Mouse (Mus musculus): ENCODE results near the gene Naa25. TPM values are rescaled to one million over a fixed set of nuclear protein-coding genes. Genes with fewer than 3 reads are reported as not detected.

The Naa25 gene
- polyA plus RNA-seq, 1 experiment from 2014 or later = 36.3 TPM

DNA sequence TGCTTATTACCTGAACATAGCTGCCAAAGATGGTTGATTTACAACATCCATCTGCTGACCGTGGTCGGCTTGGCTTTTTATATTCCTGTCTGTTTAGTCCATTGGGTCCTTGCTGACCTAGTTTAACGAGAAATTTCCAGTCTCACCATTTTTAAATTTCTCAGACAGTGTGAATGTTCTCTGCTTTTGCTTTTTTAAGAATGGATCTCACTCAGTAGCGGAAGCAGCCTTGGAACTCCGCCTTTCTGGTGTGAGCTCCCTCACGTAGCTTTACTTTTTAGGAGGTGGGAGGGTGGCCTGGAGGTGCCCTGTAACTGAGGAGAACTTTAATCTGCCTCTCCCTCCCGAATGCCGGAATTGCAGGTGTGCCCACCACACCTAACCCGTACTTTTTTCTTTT is 23.0 kb downstream of the Naa25 start:
- CTCF ChIA-PET = interaction anchor here (1.2 kb wide), 1 partner anchor 11 kb away, joined by 4 read pairs; no protein-coding TSS in a partner anchor
- no peaks in the 10 kb centered on the region for H3K27me3 ChIP-seq
- in situ Hi-C loops (cut with MboI; ENCODE audit: low pct_unique_long_range_greater_than_20kb) = no loop called here
- no peak for DNase-seq (ENCODE audit: low read depth, low spot score)
- TF ChIP-seq CTCF (IDR thresholded peaks at IDR 0.05) = no peak
- POLR2A ChIA-PET = no interaction called here
- ATAC-seq = no peak

GRCm38 (mm10) chr5:121422787-121423186 is 25.1 kb downstream of the Naa25 start:
- ChIA-PET CTCF (interaction anchor here (1.2 to 1.9 kb wide), 2 partner anchors 10 to 25 kb away, joined by 6 to 7 read pairs; no protein-coding TSS in a partner anchor), POLR2A (no interaction called here)
- ATAC-seq (no peak), DNase-seq (ENCODE audit: low read depth, low spot score) (no peak)
- H3K27me3 ChIP-seq = no peaks in the 10 kb centered on the region
- no peak for TF ChIP-seq CTCF (IDR thresholded peaks at IDR 0.05)
- in situ Hi-C loops (cut with MboI; ENCODE audit: low pct_unique_long_range_greater_than_20kb) = no loop called here

GRCm38 (mm10) chr5:121423297-121423696 is 25.6 kb downstream of the Naa25 start:
- ATAC-seq = no peak
- DNase-seq (ENCODE audit: low read depth, low spot score) = no peak
- ChIA-PET CTCF (interaction anchor here (1.2 to 1.9 kb wide), 2 partner anchors 11 to 25 kb away, joined by 6 to 7 read pairs; no protein-coding TSS in a partner anchor), POLR2A (no interaction called here)
- no peak for TF ChIP-seq CTCF (IDR thresholded peaks at IDR 0.05)
- H3K27me3 ChIP-seq = no peaks in the 10 kb centered on the region
- in situ Hi-C loops (cut with MboI; ENCODE audit: low pct_unique_long_range_greater_than_20kb) = no loop called here

DNA sequence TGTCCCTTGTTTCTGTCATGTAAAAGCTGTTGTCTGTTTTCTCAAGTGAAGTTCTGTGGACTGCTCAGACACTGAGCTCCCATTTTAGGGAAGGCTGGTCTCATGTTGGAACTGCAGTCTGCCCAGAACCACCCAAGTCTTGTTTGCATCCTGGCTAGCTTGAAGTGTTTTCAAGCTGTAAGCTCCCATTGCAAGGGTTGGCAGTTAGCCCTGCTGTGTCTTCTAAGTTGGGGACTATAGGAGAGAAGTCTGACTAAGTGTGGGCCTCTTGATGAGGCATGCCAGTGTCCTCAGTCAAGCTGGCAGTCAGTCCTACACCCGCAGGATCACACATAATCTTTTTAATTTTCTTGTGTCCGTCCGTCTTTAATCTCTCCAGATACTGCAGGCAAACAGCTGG is 31.2 kb downstream of the Naa25 start:
- TF ChIP-seq CTCF (IDR thresholded peaks at IDR 0.05) = no peak
- in situ Hi-C loops (cut with MboI; ENCODE audit: low pct_unique_long_range_greater_than_20kb) = no loop called here
- CTCF ChIA-PET = interaction anchor here (1.0 kb wide), 1 partner anchor 9 kb away, joined by 5 read pairs; no protein-coding TSS in a partner anchor
- DNase-seq (ENCODE audit: low read depth, low spot score) = no peak
- no peak for ATAC-seq
- POLR2A ChIA-PET = interaction anchor here (0.6 kb wide), 1 partner anchor 229 kb away, joined by 3 read pairs; no protein-coding TSS in a partner anchor
- H3K27me3 ChIP-seq = no peaks in the 10 kb centered on the region

DNA sequence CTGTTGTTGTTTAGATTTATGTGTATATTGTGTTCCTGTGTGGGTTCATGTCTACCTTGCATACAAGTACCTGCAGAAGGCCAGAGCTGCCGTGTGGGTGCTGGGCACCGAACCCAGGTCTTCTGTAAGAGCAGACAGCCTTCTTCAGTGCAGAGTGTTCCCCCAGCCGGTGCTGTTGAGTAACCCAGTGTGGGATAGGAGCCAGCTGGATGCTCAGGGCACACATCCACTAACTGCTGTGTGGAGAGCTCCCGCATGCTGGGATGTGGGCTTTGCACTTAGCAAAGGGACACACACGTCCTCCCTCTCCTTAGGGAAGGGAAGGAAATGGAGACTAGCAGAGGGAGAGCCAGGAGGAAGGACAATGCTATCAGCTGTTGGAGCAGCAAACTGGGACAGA is 40.4 kb downstream of the Naa25 start:
- in situ Hi-C loops (cut with MboI; ENCODE audit: low pct_unique_long_range_greater_than_20kb) = no loop called here
- TF ChIP-seq CTCF (IDR thresholded peaks at IDR 0.05) = no peak
- H3K27me3 ChIP-seq = no peaks in the 10 kb centered on the region
- DNase-seq (ENCODE audit: low read depth, low spot score) (no peak), ATAC-seq (no peak)
- ChIA-PET CTCF (interaction anchor here (1.1 to 1.7 kb wide), 3 partner anchors 10 to 26 kb away, joined by 3 to 5 read pairs (median 4); no protein-coding TSS in a partner anchor), POLR2A (interaction anchor here (0.6 kb wide), 1 partner anchor 10 kb away, joined by 3 read pairs; no protein-coding TSS in a partner anchor)

- in situ Hi-C loops (cut with MboI; ENCODE audit: low pct_unique_long_range_greater_than_20kb) = no loop called here
- CTCF ChIA-PET = interaction anchor here (1.0 to 2.4 kb wide), 7 partner anchors 8 to 37 kb away, joined by 3 to 12 read pairs (median 4); no protein-coding TSS in a partner anchor
Measured at GRCm38 (mm10) chr5:121438756-121439155, 41.0 kb downstream of the Naa25 start.

GRCm38 (mm10) chr5:121443548-121443947 is 45.8 kb downstream of the Naa25 start:
- POLR2A ChIA-PET = no interaction called here
- CTCF ChIA-PET = interaction anchor here (0.8 to 6.9 kb wide), 6 partner anchors 10 to 44 kb away, joined by 3 to 54 read pairs (median 4); no protein-coding TSS in a partner anchor
- no peaks in the 10 kb centered on the region for H3K27me3 ChIP-seq
- TF ChIP-seq CTCF (IDR thresholded peaks at IDR 0.05) = peak; percentile 76
- DNase-seq (ENCODE audit: low read depth, low spot score) (no peak), ATAC-seq (no peak)
- in situ Hi-C loops (cut with MboI; ENCODE audit: low pct_unique_long_range_greater_than_20kb) = no loop called here

More at GRCm38 (mm10) chr5:121438756-121439155, 41.0 kb downstream of the Naa25 start:
- no peaks in the 10 kb centered on the region for H3K27me3 ChIP-seq
- DNase-seq (ENCODE audit: low read depth, low spot score) (no peak), ATAC-seq (no peak)
- POLR2A ChIA-PET = interaction anchor here (0.6 kb wide), 1 partner anchor 13 kb away, joined by 6 read pairs; the partner anchor contains the start of gene Erp29
- no peak for TF ChIP-seq CTCF (IDR thresholded peaks at IDR 0.05)

- ChIA-PET CTCF (interaction anchor here (1.5 to 6.9 kb wide), 2 partner anchors 30 to 33 kb away, joined by 5 to 54 read pairs; no protein-coding TSS in a partner anchor), POLR2A (interaction anchor here (0.5 kb wide), 1 partner anchor 1064 kb away, joined by 3 read pairs; no protein-coding TSS in a partner anchor)
- ATAC-seq = no peak
- in situ Hi-C loops (cut with MboI; ENCODE audit: low pct_unique_long_range_greater_than_20kb) = no loop called here
- no peaks in the 10 kb centered on the region for H3K27me3 ChIP-seq
- no peak for DNase-seq (ENCODE audit: low read depth, low spot score)
- no peak for TF ChIP-seq CTCF (IDR thresholded peaks at IDR 0.05)
Measured at GRCm38 (mm10) chr5:121444870-121445269, 47.1 kb downstream of the Naa25 start.

DNA sequence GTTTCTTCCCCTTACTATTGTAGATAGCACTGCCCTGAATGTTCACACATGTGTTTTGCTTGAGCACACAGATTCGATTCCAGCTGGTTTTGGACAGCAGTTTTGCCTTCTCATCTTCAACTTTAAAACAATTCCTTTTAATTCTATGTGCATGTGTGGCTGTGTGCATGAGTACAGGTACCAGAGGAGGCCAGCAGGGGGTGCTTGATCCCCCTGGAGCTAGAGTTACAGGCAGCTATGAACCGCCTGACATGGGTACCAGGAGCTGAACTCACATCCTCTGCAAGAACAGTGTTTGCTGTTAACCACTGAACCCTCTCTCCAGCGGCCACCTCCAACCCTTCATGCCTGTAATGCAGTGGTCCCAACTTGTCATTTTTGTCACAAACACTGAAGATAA is 50.7 kb downstream of the Naa25 start:
- POLR2A ChIA-PET = interaction anchor here (0.6 kb wide), 2 partner anchors 10 to 32 kb away, joined by 3 read pairs; no protein-coding TSS in a partner anchor
- CTCF ChIA-PET = interaction anchor here (0.6 to 6.9 kb wide), 7 partner anchors 9 to 56 kb away, joined by 3 to 54 read pairs (median 5); no protein-coding TSS in a partner anchor
- in situ Hi-C loops (cut with MboI; ENCODE audit: low pct_unique_long_range_greater_than_20kb) = no loop called here
- DNase-seq (ENCODE audit: low read depth, low spot score) (no peak), ATAC-seq (no peak)
- no peaks in the 10 kb centered on the region for H3K27me3 ChIP-seq
- peak; percentile 65 for TF ChIP-seq CTCF (IDR thresholded peaks at IDR 0.05)

DNA sequence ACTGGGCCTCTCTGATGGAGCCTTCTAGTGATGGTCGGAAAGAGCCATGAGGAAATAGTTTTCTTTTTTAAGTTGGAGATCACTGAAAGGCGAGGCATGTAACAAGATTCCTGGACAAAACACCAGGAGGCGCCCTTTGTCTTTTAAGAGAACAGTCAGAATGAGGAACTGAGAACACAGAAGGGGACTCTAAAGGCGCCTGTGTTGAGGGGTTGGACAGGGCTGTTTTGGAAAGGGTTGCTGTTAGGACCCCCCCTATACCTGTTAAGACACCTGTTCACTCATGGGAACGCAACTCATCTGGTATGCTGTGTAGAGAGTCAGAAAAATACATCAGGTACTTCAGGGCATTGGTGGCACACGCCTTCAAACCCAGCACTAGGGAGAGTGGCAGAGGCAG is 52.2 kb downstream of the Naa25 start:
- DNase-seq (ENCODE audit: low read depth, low spot score) = no peak
- no peaks in the 10 kb centered on the region for H3K27me3 ChIP-seq
- CTCF ChIA-PET = interaction anchor here (1.0 to 1.2 kb wide), 3 partner anchors 23 to 28 kb away, joined by 3 to 7 read pairs (median 4); no protein-coding TSS in a partner anchor
- in situ Hi-C loops (cut with MboI; ENCODE audit: low pct_unique_long_range_greater_than_20kb) = no loop called here
- POLR2A ChIA-PET = no interaction called here
- peak; percentile 80 for TF ChIP-seq CTCF (IDR thresholded peaks at IDR 0.05)
- ATAC-seq = no peak

DNA sequence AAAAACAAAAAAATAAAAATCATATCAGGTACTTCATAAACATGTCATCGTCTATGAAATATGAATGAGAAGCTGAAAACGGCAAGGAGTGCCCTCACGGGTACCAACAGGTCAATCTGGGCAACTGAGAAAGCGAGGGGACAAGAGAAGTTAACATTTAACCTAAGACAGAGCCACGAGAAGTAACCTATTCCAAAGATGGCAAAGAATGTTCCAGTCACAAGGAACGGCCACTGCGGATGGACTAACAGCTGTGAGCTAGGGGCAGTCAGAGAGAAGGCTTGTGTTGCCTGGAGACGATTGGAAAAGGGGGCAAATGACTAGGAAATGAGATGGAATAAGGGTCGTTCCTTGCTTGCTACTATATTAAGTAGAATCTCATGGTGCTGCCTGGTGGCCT is 52.7 kb downstream of the Naa25 start:
- H3K27me3 ChIP-seq = no peaks in the 10 kb centered on the region
- TF ChIP-seq CTCF (IDR thresholded peaks at IDR 0.05) = no peak
- CTCF ChIA-PET = interaction anchor here (1.0 to 1.2 kb wide), 3 partner anchors 22 to 27 kb away, joined by 3 to 7 read pairs (median 4); no protein-coding TSS in a partner anchor
- DNase-seq (ENCODE audit: low read depth, low spot score) (no peak), ATAC-seq (no peak)
- POLR2A ChIA-PET = no interaction called here
- in situ Hi-C loops (cut with MboI; ENCODE audit: low pct_unique_long_range_greater_than_20kb) = no loop called here
